Mouse (Mus musculus) heart, postnatal 0 days (tissue): ENCODE measurements around the gene Slmap.

Experiments used
- CTCF ChIP-seq: IDR thresholded peaks from 2 replicates; pipeline ENCODE4 v1.5.1; 2016; ENCODE audit warnings: antibody characterized with exemption, control low read depth, low read depth
- EP300 ChIP-seq: IDR thresholded peaks from 2 replicates; pipeline ENCODE4 v1.6.1; 2016; ENCODE audit warnings: antibody characterized with exemption, low read depth

DNA sequence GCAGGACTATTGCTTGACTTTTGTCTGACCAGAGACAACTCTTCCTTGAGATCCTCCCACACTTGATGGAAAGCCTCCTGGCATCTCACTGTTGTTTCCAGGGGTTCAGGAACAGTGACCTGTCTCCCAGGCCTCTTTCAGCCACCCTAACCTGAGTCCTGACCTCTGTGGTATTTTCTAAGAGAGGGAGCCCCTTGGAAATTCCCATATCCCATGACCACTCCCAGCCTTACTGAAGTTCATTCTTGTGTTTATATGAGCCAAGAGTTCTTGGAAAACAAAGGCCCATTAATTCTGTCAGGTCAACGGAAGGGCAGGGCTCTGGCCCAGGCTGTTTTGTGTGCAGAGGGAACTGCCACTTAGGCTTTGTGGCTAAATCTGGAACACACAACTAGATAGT is 22.9 kb upstream of the Slmap start:
- TF ChIP-seq EP300 = no peak
- TF ChIP-seq CTCF = no peak
